Mouse (Mus musculus): ENCODE results near the gene Abcg1.
A peak's percentile ranks its signal among the peaks of the same experiment; 100 is the strongest.

Abcg1 gene

GRCm38 (mm10) chr17:31040421-31040820, 17.1 kb upstream of the Abcg1 start:
- DNase-seq (ENCODE audit: low spot score in 2 of 2): no peak

- DNase-seq (ENCODE audit: low spot score in 2 of 2): no peak
Observed at GRCm38 (mm10) chr17:31042751-31043150, 14.7 kb upstream of the Abcg1 start.

GRCm38 (mm10) chr17:31057891-31058744, 643 bp downstream of the Abcg1 start:
- DNase-seq (ENCODE audit: low spot score in 2 of 2): no peak

GRCm38 (mm10) chr17:31058745-31059085, 1.2 kb downstream of the Abcg1 start:
- peak; percentile 65 to 80 for DNase-seq (ENCODE audit: low spot score in 2 of 2)

- DNase-seq (ENCODE audit: low spot score in 2 of 2): no peak
Observed at GRCm38 (mm10) chr17:31060196-31060587, 2.7 kb downstream of the Abcg1 start.

- no peak for DNase-seq (ENCODE audit: low spot score in 2 of 2)
Observed at GRCm38 (mm10) chr17:31060588-31061345, 3.3 kb downstream of the Abcg1 start.

- DNase-seq (ENCODE audit: low spot score in 2 of 2): no peak
Observed at GRCm38 (mm10) chr17:31061346-31062095, 4.0 kb downstream of the Abcg1 start.

- no peak for DNase-seq (ENCODE audit: low spot score in 2 of 2)
Observed at GRCm38 (mm10) chr17:31066058-31066457, 8.6 kb downstream of the Abcg1 start.

GRCm38 (mm10) chr17:31067051-31067450, 9.6 kb downstream of the Abcg1 start:
- no peak for DNase-seq (ENCODE audit: low spot score in 2 of 2)

GRCm38 (mm10) chr17:31069121-31069520, 11.6 kb downstream of the Abcg1 start:
- no peak for DNase-seq (ENCODE audit: low spot score in 2 of 2)

- DNase-seq (ENCODE audit: low spot score in 2 of 2): no peak
Observed at GRCm38 (mm10) chr17:31069845-31070244, 12.4 kb downstream of the Abcg1 start.

GRCm38 (mm10) chr17:31070403-31071185, 13.1 kb downstream of the Abcg1 start:
- DNase-seq (ENCODE audit: low spot score in 2 of 2): no peak

GRCm38 (mm10) chr17:31071421-31072301, 14.2 kb downstream of the Abcg1 start:
- DNase-seq (ENCODE audit: low spot score in 2 of 2): no peak

- no peak for DNase-seq (ENCODE audit: low spot score in 2 of 2)
Observed at GRCm38 (mm10) chr17:31072872-31073271, 15.4 kb downstream of the Abcg1 start.

- peak; percentile 71 to 79 for DNase-seq (ENCODE audit: low spot score in 2 of 2)
Observed at GRCm38 (mm10) chr17:31073273-31074052, 16.0 kb downstream of the Abcg1 start.

GRCm38 (mm10) chr17:31074053-31074590, 16.6 kb downstream of the Abcg1 start:
- no peak for DNase-seq (ENCODE audit: low spot score in 2 of 2)

GRCm38 (mm10) chr17:31074666-31075065, 17.2 kb downstream of the Abcg1 start:
- no peak for DNase-seq (ENCODE audit: low spot score in 2 of 2)

- DNase-seq (ENCODE audit: low spot score in 2 of 2): no peak
Observed at GRCm38 (mm10) chr17:31075471-31075870, 18.0 kb downstream of the Abcg1 start.

- no peak for DNase-seq (ENCODE audit: low spot score in 2 of 2)
Observed at GRCm38 (mm10) chr17:31077561-31077960, 20.1 kb downstream of the Abcg1 start.
